Mouse (Mus musculus) brain, adult 10 weeks (tissue): ENCODE data around the gene Mup22. TPM values are rescaled to one million over a fixed set of nuclear protein-coding genes. Genes with fewer than 3 reads are reported as not detected.

Source experiments
- polyA plus RNA-seq: library from polyadenylated mRNA; stranded (reverse); fragments of 350-450 nt; fragmentation: Illumina TruSeq; extraction: RNeasy Lipid Tissue Mini Kit (QIAGEN cat#74804); gene quantifications from one replicate; pipeline ENCODE4 v1.2.3, GENCODE M21; 2015; ENCODE audit warnings: low read depth, low replicate concordance

The Mup22 gene
- polyA plus RNA-seq: 2.6 TPM

DNA sequence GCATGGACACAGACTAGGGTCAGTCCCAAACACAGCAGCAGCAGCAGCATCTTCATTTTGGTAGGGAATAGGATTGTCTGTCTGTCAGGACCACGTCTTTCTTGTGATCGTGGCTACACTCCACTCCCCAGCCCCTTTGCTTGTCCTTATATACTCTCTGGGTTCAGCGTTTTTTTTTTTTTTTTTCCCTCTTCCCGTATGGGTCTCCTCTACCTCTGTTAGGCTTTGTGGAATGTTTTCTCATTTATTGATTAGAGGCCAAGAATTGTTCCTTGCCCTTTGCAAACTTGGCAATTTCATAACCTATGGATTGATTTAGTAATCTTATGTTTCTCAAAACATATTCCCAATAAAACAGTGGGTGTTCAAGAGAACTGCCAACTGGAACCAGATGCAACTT is at the start of gene Mup22:
TSS of gene Mup22 (minus strand) at position 101 of the 400 bp plus-strand sequence.

Other genes with a start within 250 kb of the Mup22 start
- not detected for gene Mup10, start 239.3 kb downstream of the Mup22 start, polyA plus RNA-seq
- 1.1 TPM for gene Mup11, start 159.1 kb downstream of the Mup22 start, polyA plus RNA-seq
- gene Mup12, start 80.1 kb downstream of the Mup22 start, polyA plus RNA-seq: not detected